Mouse (Mus musculus) NIH3T3 (cell line): Measurements from ENCODE around the gene Prr22.

Source experiments
- DNase-seq: peaks from one replicate; pipeline ENCODE4 v3.0.0-alpha.2; 2012; ENCODE audit warnings: low read depth

The Prr22 gene

DNA sequence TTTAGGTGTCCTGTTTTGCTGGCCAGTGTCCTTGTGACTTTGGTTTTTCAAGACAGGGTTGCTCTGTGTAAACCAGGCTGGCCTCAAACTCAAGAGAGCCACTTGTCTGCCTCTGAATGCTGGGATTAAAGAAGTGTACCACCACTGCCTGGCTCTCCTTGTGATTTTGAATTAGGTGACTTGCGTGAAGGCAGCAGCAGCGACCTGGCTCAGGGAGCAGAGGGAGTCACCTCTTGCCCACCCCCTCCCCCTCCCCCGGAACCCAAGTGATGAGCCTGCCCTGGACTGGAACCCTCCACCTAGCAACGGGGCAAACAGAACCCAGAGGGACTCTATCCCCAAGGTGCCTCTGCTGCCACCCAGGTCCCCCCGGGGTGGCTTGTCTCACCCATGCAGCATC lies at the start of gene Prr22:
Prr22 (plus strand) TSS at position 301 of the 400 bp plus-strand sequence.
- no peak for DNase-seq

DNA sequence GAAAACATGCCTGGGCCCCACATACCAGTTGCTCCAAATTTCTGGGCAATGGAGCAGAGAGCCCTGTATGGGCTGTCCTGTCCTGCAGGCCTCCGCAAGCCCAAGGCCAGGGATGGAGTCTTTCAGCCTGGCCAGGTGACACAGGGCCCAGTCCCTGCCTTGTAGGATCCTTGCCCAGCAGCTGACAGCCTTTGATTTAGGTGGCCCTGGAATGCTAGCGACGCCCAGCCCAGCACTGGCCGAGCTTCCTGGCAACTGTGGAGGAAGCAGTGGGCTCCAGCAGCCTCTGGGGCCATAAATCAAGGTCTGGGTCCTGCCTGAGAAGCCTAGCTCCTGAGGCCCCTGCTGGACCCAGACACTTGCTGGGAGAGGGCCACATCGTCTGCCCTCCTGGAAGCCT lies 47.6 kb upstream of the Prr22 start:
- no peak for DNase-seq

DNA sequence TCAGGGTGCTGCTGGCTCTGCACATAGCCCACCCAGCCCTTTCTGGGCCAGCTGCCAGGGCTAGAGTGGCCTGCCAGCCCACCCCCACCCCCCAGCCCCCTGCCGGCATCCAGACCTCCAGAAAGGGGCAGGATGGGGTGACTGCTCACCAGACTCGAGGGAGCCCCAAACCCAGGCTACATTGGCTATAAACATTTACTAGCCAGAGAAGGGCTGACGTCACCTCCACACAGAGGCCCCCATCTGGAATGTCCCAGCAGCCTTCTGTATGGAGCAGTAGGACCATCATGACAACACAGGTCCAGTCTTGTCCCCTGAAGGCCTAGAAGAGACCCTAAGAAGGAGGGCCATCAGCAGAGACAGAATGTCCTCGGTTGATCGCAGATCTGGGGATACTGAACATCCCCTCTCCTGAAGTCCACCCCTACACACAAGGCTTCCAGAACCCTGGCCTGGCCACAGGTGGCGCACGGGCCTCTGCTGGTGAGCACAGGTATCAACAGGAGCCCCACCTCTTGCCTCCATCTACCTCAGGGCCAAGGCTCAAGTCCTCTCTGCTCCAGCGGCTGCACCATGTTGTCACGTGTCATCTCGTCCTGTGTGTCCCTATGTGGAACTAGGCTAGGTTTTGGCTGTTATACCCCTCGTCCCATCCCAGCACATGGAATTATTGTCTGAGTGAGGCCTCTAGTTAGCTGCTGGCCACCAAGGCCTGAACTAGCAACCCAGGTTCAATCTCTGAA lies 46.5 kb upstream of the Prr22 start:
- no peak for DNase-seq

DNA sequence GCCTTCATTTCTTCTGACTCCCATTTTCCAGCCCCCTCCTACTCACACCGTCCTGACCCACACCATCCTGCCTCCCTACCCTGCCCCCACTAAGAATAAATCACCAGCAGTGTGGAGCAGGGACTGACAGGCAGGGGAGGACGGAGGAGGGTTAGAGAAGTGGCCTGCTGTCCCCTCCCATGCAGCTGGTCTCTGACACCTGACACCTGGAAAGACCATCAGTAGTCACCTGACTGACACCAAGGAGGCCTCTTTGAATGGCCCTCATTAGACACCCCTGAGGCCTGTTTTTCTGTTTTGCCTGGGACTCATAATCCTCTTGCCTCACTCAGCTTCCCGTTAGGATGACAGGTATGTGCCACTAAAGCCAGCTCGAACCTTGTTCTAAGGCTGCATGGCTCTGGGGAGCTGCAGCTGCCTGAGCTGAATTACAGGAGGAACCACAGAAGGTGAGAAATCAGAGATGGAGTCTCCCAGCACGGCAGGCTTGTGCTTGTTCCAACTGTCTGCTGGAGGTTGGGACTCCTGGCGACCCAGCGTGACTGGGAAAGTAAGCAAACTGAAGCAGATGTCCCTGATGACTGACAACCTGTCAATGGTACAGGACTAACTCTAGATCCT lies 42.9 kb upstream of the Prr22 start:
- DNase-seq, result no peak

DNA sequence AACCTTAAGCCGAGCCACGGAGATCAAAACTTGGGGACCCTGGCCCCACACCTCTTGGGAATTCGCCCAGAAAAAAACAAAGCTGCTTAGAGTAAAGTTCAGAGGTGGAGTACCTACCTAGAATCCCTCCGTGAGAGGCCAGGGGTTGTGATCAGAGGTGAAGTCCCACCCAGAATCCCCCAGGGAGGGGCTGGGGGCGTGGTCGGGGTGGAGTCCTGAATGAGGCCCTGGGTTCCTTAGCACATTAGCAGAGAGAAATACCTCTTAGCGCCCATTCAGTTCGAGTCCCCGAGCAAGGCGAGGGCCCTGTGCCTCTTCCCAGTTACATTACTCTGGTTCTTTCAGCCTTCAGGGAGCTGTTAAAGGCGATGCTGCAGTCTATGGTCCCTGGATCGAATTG lies 42.4 kb upstream of the Prr22 start:
- no peak for DNase-seq

DNA sequence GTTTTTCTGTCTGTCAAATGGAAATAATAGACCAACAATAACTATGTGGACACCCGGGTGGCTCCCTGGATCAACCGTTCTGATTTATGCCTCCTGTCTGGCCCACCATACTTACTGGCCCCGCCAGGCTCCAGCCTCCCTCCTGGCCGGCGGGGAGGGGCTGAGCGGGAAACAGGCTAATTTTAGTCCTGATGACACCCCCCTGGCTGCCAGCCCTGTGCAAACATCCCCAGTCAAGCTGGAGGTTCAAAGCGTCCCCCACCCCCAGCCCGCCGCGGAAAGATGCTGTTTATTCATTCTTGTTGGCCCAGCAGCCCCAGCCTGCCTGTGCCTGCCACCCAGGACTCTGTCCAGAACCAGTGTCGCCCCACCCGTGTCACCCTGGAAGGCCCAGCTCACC lies 41.9 kb upstream of the Prr22 start:
- DNase-seq, result peak; percentile 60

DNA sequence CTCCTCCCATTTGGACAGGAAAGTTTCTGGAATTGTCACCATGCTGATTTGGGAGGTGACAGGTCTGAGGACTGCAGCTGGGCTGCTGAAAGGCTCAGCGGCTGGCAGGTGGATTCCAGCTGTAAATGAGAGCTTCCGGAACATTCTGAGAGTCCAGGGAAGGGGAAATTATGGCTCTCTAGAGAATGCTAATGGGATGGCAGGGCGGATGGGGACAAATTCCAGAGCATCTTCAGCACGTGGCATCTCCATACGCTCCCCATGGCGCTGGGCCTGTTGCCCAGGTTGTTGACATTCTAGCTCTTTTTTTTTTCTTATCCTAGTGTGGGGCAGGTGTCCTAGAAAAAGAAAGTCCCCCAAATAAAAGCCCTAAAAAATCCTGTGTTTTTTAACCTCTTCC lies 40.9 kb upstream of the Prr22 start:
- DNase-seq, result no peak

DNA sequence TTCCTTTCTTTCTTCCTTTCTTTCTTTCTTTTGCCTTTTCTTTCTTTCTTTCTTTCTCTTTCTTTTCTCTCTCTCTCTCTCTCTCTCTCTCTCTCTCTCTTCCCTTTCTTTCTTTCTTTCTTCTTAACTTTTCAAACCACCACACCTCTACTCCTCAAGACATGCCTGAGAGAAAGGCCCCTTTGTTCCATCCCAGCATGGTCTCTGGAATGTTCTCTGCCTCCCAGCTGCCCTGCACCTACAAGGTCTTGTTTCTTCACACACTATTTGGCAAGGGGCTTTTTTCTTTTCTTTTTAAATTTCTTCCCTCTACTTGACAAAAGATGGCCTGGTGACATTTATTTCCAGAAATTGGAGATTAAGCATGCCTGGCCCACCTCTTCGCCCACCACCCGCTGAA lies 40.4 kb upstream of the Prr22 start:
- DNase-seq, result no peak

DNA sequence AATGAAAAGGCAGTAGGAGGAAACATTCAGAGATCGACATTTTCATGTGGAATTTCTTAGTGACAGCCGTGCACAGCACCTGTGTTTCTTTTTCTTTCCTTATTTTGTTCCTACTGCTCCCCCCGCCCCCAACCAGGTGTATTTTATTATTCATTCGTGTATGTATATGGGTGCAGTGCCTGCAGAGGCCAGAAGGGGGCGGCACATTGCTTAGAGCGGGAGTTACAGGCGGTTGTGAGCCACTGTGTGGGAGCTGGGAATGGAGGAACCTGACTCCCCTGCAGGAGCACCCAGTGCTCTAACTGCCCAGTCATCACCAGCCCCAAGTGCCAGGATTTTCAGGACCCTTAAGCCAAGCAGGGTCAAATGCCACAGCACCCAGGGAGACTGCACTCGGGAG lies 33.5 kb upstream of the Prr22 start:
- peak; percentile 34 for DNase-seq

DNA sequence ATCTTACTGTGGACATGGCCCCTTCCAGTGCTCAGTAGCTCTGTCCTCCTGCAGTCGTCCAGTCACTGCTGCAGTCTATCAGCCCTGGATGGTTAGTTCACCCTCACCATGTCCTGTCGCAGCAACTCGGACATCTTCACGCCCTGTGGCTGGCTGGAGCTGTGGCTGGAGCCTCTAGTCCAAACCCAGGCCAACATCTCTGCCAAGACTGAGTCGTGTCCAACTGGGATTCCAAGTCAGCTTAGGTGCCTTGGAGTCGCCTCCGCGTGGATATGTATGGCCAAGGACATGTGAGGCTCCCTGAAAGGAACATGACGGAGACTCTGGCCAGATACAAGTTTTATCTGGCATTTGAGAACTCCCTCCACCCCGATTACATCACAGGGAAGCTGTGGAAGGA lies 31.8 kb upstream of the Prr22 start:
- no peak for DNase-seq

DNA sequence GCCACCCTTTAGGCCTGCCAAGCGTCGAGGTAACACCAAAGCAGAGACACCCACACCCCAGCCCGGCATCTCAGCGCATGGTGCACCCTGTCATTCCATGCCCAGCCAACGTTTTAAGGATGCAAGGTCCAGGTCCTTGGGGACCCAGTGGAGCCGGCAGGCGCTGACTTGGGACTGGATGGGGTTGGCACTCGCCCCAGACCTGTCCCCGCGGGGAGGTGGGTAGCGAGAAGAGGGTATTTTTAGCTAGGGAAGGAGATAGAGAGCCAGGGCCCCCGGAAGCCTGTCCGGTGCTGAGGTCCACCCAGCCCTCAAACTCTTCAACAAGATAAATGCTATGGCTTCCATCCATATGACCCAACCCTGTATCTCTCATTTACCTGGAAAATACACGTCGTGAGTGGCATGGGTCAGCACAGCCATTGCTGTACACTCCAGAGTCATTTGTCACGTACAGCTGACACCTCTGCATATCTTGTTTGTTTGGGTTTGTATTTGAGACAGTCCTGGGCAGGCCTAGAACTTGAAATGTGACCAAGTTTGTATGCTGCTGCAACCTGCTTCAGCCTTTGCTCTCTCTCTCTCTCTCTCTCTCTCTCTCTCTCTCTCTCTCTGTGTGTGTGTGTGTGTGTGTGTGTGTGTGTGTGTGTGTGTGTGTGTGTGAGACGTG lies 29.8 kb upstream of the Prr22 start:
- DNase-seq, result no peak

DNA sequence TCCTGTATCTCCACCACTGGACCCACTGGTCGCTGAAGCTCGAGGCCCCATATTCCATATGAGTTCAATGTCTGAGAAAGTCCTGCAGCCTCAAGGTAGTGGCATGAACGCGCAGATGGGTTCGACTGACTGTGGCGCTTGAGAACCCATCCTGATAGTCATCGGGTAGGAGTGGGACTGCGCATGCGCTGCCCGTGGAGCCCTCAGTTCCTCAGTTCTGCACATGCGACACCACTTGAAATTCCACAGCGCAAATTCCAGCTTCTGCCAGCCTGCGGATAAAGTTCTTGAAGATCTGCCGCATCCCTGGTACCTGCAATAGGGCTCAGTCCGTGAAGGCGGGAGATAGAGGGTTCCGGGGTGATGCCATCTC lies 29.3 kb upstream of the Prr22 start:
- DNase-seq, result no peak

DNA sequence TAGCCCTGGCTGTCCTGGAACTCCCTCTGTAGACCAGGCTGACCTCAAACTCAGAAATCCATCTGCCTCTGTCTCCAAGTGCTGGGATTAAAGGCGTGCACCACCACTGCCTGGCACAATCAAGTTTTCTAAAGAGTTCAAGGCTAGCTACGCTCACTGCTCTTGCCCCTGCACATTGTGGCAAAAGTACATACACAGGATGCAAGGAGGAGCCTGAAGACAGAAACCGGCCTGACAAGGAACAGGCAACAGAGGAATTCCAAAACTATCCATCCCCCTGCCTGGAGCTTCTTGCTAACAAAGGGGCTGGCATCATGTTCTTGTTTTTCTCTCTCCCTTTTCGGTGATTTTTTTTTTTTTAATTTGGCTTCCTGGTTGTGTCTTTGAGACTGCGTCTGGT lies 25.9 kb upstream of the Prr22 start:
- DNase-seq, result no peak

DNA sequence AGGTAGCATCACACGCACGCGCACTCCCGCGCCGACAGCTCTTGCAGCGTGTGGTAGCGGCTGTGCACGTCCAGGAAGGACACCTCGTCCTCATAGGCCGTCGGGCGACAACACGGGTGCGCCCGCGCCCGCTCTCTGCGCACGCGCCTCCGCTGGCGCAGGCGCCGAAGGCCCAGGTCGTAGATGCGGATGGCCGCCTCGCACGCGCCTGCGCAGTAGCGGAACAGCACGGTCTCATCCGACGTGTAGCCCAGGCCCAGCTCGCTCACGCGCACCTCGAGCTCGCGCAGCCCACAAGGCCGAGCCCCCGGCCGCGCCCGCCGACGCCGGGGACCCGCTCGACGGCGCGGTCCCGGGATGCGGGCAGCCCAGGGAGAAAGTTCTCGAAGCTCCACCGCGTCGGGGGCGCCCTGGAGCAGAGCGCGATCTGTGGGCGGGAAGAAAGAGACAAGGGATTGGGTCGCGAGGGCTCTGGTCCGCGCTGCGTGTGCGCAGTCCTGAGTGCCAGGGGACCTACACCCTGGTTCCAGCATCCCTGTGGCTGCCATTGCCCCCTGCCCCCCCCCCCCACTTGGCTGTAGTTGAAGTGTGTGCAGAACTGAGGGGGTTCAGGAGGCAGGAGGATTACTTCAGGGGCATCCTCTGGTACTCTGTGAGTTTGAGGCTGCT lies 18.5 kb upstream of the Prr22 start:
- DNase-seq, result no peak

DNA sequence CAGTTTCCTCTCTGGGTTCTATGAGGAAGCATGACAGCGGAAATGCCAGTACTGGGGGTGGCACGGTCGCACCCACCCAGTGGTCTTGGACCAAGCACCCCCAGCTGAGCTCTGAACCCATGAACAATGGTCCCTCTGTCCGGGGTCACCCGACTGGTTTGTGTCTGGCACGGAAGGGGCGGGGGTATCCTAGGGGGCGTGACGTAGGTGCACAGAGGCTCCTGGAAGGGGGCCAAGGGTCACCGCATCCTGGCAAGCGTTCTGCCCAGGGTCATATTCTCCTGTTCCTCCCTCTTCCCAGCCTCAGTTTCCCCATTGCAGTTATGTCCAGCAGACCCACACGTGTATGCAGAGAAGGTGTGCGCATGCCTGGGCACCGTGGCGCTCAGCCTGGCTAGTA lies 16.6 kb upstream of the Prr22 start:
- DNase-seq, result no peak

DNA sequence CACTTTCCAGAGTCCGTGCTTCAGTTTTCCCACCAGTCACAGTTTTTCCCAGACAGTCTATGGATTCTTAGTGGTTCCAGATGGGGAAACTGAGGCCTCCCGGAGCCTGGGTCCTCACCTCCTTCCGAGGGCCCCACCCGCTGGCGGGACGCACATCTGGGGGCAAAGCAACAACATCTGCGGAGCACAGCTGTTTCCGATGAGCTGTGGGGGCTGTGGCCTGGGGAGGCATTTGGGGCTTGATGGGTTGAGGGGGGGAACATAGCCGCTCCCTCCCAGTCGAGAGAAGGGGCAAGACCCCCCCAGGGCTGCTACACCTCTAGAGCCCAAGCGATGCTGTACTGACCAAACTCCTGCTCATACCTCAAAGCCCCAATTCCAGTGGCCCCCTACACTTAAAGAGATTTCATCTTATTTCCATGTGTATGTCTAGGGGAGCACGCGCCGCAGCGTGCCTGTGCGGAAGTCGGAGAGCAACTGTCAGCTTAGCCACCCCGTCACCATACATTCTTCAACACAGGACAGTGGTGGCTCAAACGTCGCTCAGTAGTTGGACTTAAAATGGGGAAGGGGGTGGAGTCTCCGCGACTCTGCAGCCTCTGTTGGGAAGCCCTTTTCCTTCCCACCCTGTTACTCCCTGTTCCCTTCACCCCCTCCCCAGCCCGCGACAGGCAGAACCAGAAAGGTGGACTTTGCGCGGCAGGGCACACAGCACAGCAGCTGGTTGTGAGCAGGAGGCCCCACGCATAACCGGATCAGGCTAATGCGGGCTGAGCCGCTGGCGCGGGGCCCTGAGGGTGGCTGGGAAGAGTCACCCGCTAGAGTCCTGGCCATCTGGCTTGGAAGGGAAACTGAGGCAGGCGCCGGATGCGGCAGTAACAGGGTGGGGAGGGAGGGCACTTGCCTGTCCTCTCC lies 15.5 kb upstream of the Prr22 start:
- no peak for DNase-seq

DNA sequence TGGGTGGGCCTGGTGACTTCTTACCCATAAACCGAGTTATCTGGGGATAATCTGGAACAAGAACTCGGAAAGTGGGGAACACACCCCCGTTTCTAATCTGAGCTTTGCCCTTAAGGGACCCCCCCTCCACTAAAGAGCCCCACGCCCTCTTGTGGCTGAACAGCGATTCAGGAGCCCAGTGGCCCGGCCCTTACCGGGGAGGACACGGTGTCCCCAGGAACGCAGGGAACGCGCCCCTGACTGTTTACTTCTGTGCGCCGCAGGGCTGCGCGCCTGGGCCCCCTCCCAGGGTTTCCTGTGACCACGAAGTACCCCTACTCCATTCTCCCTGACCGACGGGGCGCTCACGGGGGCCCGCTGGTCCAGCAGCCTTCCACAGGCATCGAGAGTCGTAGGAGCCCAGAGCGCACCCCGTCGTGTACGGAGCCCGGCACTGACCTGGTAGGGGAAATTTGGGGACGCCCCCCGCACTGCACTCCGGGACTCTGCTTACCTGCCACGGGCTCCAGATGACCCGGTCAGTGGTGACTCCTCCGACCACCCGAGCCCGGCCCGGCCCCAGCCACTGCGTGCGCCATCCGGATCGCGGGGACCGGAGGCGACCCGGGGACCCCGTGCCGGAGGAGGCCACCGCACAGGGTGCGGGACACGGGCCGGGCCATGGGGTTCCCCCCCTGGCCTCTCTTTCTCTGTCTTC lies 13.2 kb upstream of the Prr22 start:
- no peak for DNase-seq

DNA sequence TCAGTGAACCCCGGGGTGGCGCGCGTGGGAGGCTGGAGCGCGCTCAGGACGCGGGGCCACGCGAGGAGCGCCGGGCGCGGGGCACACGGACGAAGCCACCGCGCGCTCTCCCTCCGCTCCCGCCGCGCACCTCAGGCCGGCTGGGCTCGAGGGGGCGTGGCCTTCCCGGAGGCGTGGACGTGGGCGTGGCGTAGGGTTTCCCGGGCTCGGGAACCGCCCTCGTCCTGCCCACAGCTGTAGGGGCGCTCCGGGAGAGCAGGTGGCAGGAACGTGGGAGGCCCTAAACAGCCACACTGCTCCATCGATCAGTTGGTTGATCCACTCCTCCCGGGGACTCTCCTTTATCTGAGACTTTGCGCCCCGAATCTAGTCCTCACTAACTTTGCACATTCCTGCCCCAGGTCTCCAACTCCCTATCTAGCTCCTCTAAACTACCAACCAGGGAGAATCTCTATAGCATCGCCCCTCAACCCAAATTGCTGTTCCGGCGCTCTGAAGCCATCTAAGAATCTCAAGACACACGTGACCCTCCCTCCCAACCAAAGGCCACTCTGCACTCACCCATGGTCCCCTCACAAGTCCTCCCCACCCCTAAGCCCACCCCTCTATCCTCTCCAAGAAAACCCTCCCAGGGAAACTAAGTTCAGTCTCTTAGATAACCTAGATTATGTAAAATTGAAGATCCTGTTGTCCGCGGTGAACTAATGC lies 12.5 kb upstream of the Prr22 start, which contains the start of gene Nrtn:
Nrtn (minus strand) TSS at position 115 of the 708 bp plus-strand sequence.
- DNase-seq, result no peak

DNA sequence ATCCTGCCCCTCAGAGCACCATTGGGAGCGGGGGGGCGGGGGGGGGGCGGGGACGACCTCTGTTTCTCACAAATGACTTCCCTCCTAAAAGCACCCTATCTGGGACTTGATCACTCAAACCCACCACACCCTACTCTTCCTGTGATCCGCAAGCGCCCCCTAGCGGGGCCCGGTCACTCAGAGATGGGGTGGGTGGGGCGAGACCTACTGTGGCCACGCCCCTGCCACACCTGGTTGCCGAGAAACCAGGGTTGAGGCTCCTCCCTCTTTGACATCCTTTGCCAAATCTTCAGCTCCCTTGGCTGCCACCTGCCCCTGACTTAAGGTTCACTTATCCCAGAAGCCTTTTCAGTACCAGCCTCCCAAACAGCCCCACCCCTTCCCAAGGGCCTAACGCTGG lies 11.9 kb upstream of the Prr22 start:
- DNase-seq, result peak; percentile 68

DNA sequence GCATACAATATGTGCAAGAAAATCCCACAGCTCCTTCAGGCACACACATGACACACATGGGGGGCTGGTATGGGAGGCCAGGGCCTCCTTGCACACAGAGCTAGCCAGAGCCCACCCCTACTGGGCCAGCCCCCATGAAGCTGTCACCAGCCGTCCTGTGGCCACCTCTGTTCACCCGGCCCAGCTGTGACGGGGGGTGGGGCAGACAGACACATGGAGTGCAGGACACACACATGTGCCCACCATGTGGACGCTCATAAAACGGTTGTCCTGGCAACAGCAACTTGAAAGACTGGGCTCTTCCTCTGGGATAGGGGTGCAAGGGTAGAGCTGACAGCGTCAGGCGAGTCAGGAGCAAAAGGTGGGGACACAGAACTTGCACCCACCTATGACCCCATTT lies 10.8 kb upstream of the Prr22 start:
- DNase-seq, result no peak

DNA sequence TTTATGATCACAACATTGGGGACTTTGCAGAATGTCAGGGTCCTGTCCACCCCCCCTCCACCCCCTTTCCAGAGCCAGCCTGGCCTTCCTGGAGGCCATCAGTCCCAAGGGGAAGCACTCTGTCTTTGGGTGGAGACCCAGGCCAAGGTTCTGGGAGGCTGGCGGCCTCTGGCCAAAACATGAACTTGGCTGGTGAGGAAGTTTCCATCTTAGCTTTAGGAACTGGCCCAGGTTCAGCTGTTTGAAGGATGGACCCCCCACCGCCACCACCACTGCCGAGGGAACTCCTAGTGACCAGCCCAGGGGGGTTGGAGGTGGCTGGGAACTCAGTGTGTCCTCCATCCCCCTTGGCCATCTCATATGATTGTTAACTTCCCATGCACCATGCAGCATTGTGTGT lies 9.0 kb upstream of the Prr22 start:
- no peak for DNase-seq
